Mouse (Mus musculus) liver, embryonic 14.5 days (tissue): ENCODE measurements around the gene Slc15a3. TPM values are rescaled to one million over a fixed set of nuclear protein-coding genes. Genes with fewer than 3 reads are reported as not detected.

Source experiments
- ATAC-seq: fragments of 200-750 bp; cut with Nextera tagmentation; 2 replicates; pipeline ENCODE4 v1.8.0; 2017; ENCODE audit warnings: moderate number of reproducible peaks, mild to moderate bottlenecking, moderate library complexity; ENCODE audit not compliant: insufficient read depth
- DNase-seq, 3 experiments: peaks; one replicate each; pipeline ENCODE4 v3.0.0-alpha.2; 2012 to 2013; ENCODE audit warnings: low read depth in 3 of 3, low spot score in 3 of 3
- H3K27ac ChIP-seq: fragments of 300-500 bp; sonication (generic); 2 replicates; pipeline ENCODE4 v1.5.1; 2014; ENCODE audit warnings: moderate library complexity, mild to moderate bottlenecking, control low read depth, inconsistent platforms
- H3K27me3 ChIP-seq: fragments of 300-500 bp; sonication (generic); 2 replicates; pipeline ENCODE4 v1.6.1; 2014; ENCODE audit warnings: mild to moderate bottlenecking, low read length, moderate library complexity; ENCODE audit not compliant: control insufficient read depth, insufficient read depth
- H3K36me3 ChIP-seq: fragments of 300-500 bp; sonication (generic); replicated peaks from 2 replicates; pipeline ENCODE4 v1.6.1; 2014; ENCODE audit warnings: low read depth; ENCODE audit not compliant: control insufficient read depth, insufficient read depth
- H3K4me1 ChIP-seq, 2 experiments: fragments of 200-500 bp in 1 of 2; fragments of 300-500 bp in 1 of 2; sonication (generic) in 1 of 2; replicated peaks; 2 replicates each; pipeline ENCODE4 v1.6.1; 2012 to 2014; ENCODE audit warnings: antibody characterized with exemption in 1 of 2, inconsistent platforms in 1 of 2, low read length in 1 of 2; ENCODE audit not compliant: control insufficient read depth in 2 of 2, insufficient read depth in 2 of 2
- H3K4me2 ChIP-seq: fragments of 300-500 bp; sonication (generic); 2 replicates; pipeline ENCODE4 v1.6.1; 2014; ENCODE audit warnings: low read depth, mild to moderate bottlenecking, control low read depth, moderate library complexity
- H3K4me3 ChIP-seq, 2 experiments: fragments of 200-500 bp in 1 of 2; fragments of 300-500 bp in 1 of 2; sonication (generic) in 1 of 2; 2 replicates each; pipeline ENCODE4 v1.5.1; 2012 to 2014; ENCODE audit warnings: low read depth in 2 of 2, low read length in 2 of 2, mild to moderate bottlenecking in 2 of 2, control low read depth in 1 of 2, inconsistent platforms in 1 of 2, moderate library complexity in 1 of 2; ENCODE audit not compliant: insufficient read depth in 1 of 2
- H3K9ac ChIP-seq: fragments of 300-500 bp; sonication (generic); replicated peaks from 2 replicates; pipeline ENCODE4 v1.6.1; 2014; ENCODE audit warnings: mild to moderate bottlenecking, control low read depth, moderate library complexity
- H3K9me3 ChIP-seq: fragments of 300-500 bp; sonication (generic); 2 replicates; pipeline ENCODE4 v1.6.1; 2016; ENCODE audit warnings: low read length, mixed read lengths; ENCODE audit not compliant: control insufficient read depth
- CTCF ChIP-seq: IDR thresholded peaks from 2 replicates; pipeline ENCODE4 v1.5.1; 2016; ENCODE audit warnings: antibody characterized with exemption, low read depth, control low read depth
- EP300 ChIP-seq: IDR thresholded peaks from 2 replicates; pipeline ENCODE4 v1.6.1; 2016; ENCODE audit warnings: antibody characterized with exemption, low read depth
- WGBS: fragments of 180-500 bp; shearing (Covaris S2); extraction: QIAGEN DNeasy Blood & Tissue Kit; methylation state at CpG from one replicate; pipeline ENCODE4 v1.1.7; 2014; ENCODE audit not compliant: insufficient replicate concordance; 5-methylcytosine and 5-hydroxymethylcytosine counted together
- polyA plus RNA-seq, 2 experiments: library from polyadenylated mRNA; depleted of rRNA in 1 of 2; stranded (reverse) in 1 of 2; unstranded in 1 of 2; fragments of >200 nt; fragmentation: Nextera tagmentation in 1 of 2; extraction: Ambion mirVana in 1 of 2; gene quantifications; 2 replicates each; pipeline versions ENCODE4 v1.2.1 to v1.2.3; 2012 to 2014

Gene Slc15a3
- polyA plus RNA-seq, 2 experiments: 1.4 to 3.7 TPM

GRCm38 (mm10) chr19:10900315-10900714, 60.8 kb downstream of the Slc15a3 start:
- ATAC-seq (no peak), DNase-seq (no peak)
- no peaks in the 10 kb centered on the region for H3K9me3 ChIP-seq
- no peak overlapping the region for H3K4me2 ChIP-seq
- peaks cover 49% of the 10 kb centered on the region for H3K36me3 ChIP-seq
- 80% methylated on average over 6 of the region's 6 CpGs for WGBS
- no peak overlapping the region for H3K4me3 ChIP-seq
- H3K27me3 ChIP-seq: no peaks in the 10 kb centered on the region
- TF ChIP-seq EP300: no peak
- TF ChIP-seq CTCF: no peak
- H3K27ac ChIP-seq: no peak overlapping the region
- peaks cover 6 to 22% of the 10 kb centered on the region in 2 experiments for H3K4me1 ChIP-seq
- H3K9ac ChIP-seq: no peak overlapping the region

GRCm38 (mm10) chr19:10901046-10901445, 61.5 kb downstream of the Slc15a3 start:
- H3K4me3 ChIP-seq: no peak overlapping the region
- DNase-seq: no peak
- no peak overlapping the region for H3K27ac ChIP-seq
- H3K9me3 ChIP-seq: no peaks in the 10 kb centered on the region
- H3K4me2 ChIP-seq: no peak overlapping the region
- no peak for TF ChIP-seq EP300
- no peak for TF ChIP-seq CTCF
- no peaks in the 10 kb centered on the region for H3K27me3 ChIP-seq
- 86% methylated on average over 5 of the region's 5 CpGs for WGBS
- no peak for ATAC-seq
- H3K36me3 ChIP-seq: peaks cover 55% of the 10 kb centered on the region
- H3K9ac ChIP-seq: no peak overlapping the region
- H3K4me1 ChIP-seq: peaks cover 6 to 19% of the 10 kb centered on the region in 2 experiments

DNA sequence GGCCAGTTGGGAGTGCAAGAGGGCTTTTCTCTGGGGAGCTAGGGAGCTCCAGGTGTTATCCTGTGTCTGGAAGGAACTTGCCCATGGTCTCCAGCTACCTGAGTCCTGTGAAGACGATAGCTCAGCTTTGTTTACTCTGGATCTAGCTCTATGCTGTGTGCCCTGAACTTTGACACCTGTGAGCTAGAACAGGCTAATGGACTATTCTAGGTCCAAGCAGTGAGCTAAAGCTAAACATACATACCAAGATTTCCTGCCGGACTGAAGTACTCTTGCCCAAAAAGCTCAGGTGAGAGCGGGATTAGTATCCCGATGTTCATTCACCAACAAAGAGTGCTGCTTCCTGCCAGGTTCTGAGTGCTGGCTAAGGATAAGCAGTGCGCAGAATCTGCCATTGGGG, 65.0 kb downstream of the Slc15a3 start:
- H3K27ac ChIP-seq: no peak overlapping the region
- no peak for ATAC-seq
- H3K4me3 ChIP-seq: no peak overlapping the region
- peaks cover 46% of the 10 kb centered on the region for H3K36me3 ChIP-seq
- no peak overlapping the region for H3K4me2 ChIP-seq
- 0 out of 4 replicates have a peak, but pooled peaks cover 0 to 7% of the 10 kb centered on the region in 2 experiments for H3K4me1 ChIP-seq
- 79% methylated on average over 5 of the region's 5 CpGs for WGBS
- no peak overlapping the region for H3K9ac ChIP-seq
- no peak for DNase-seq
- TF ChIP-seq CTCF: no peak
- no peak for TF ChIP-seq EP300
- no peaks in the 10 kb centered on the region for H3K9me3 ChIP-seq
- no peaks in the 10 kb centered on the region for H3K27me3 ChIP-seq

GRCm38 (mm10) chr19:10904927-10905727, 65.6 kb downstream of the Slc15a3 start:
- H3K36me3 ChIP-seq: peaks cover 41% of the 10 kb centered on the region
- no peak overlapping the region for H3K4me2 ChIP-seq
- TF ChIP-seq EP300 (no peak), CTCF (no peak)
- WGBS: 80% methylated on average over 7 of the region's 7 CpGs
- no peak overlapping the region for H3K27ac ChIP-seq
- H3K9me3 ChIP-seq: no peaks in the 10 kb centered on the region
- H3K4me1 ChIP-seq: 0 out of 4 replicates have a peak, but pooled peaks cover 0 to 7% of the 10 kb centered on the region in 2 experiments
- H3K4me3 ChIP-seq: no peak overlapping the region
- H3K9ac ChIP-seq: no peak overlapping the region
- DNase-seq: no peak
- H3K27me3 ChIP-seq: no peaks in the 10 kb centered on the region
- ATAC-seq: peak; percentile 30; the same call in 1 of the 2 replicates

DNA sequence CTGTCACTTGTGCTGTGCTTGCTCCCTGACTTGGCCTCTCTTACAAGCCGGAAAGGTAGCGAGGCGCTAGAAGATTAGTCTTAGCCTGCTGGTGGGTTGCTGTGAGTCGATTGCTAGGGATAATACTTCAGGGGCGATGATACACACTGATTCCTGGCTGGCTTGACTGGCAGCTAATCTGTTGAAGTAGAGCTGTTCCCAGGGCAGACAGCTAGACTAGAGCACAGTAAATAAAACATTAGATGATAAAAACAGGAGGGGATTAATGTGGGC, 66.1 kb downstream of the Slc15a3 start:
- TF ChIP-seq CTCF (no peak), EP300 (no peak)
- H3K4me2 ChIP-seq: no peak overlapping the region
- H3K4me1 ChIP-seq: 0 out of 4 replicates have a peak, but pooled peaks cover 0 to 7% of the 10 kb centered on the region in 2 experiments
- no peak for ATAC-seq
- H3K27me3 ChIP-seq: no peaks in the 10 kb centered on the region
- no peak overlapping the region for H3K27ac ChIP-seq
- DNase-seq: no peak
- H3K9ac ChIP-seq: no peak overlapping the region
- no peaks in the 10 kb centered on the region for H3K9me3 ChIP-seq
- WGBS: 83% methylated on average over 5 of the region's 5 CpGs
- H3K36me3 ChIP-seq: peaks cover 36% of the 10 kb centered on the region
- H3K4me3 ChIP-seq: no peak overlapping the region
